Mouse (Mus musculus) kidney, embryonic 16.5 days (tissue): ENCODE measurements around the gene Cux1. TPM values are rescaled to one million over a fixed set of nuclear protein-coding genes. Genes with fewer than 3 reads are reported as not detected.

Experiments used
- ATAC-seq: fragments of 200-750 bp; cut with Nextera tagmentation; 2 replicates; pipeline ENCODE4 v1.8.0; 2017; ENCODE audit warnings: moderate TSS enrichment; ENCODE audit not compliant: low FRiP score, low TSS enrichment
- H3K27ac ChIP-seq: fragments of 300-500 bp; sonication (generic); 2 replicates; pipeline ENCODE4 v1.5.1; 2014; ENCODE audit warnings: low read length
- H3K27me3 ChIP-seq: fragments of 300-500 bp; sonication (generic); 2 replicates; pipeline ENCODE4 v1.6.1; 2014; ENCODE audit warnings: low read length, control low read depth, mixed read lengths; ENCODE audit not compliant: insufficient read depth
- H3K36me3 ChIP-seq: fragments of 300-500 bp; sonication (generic); 2 replicates; pipeline ENCODE4 v1.6.1; 2014; ENCODE audit warnings: low read length, control low read depth, mixed read lengths; ENCODE audit not compliant: insufficient read depth
- H3K4me1 ChIP-seq: fragments of 300-500 bp; sonication (generic); 2 replicates; pipeline ENCODE4 v1.6.1; 2014; ENCODE audit warnings: low read length, control low read depth, mixed read lengths; ENCODE audit not compliant: insufficient read depth
- H3K4me2 ChIP-seq: fragments of 300-500 bp; sonication (generic); replicated peaks from 2 replicates; pipeline ENCODE4 v1.6.1; 2014; ENCODE audit warnings: low read depth, low read length
- H3K4me3 ChIP-seq: fragments of 300-500 bp; sonication (generic); 2 replicates; pipeline ENCODE4 v1.5.1; 2014; ENCODE audit warnings: mild to moderate bottlenecking, low read length
- H3K9ac ChIP-seq: fragments of 300-500 bp; sonication (generic); replicated peaks from 2 replicates; pipeline ENCODE4 v1.6.1; 2014; ENCODE audit warnings: low read length
- H3K9me3 ChIP-seq: fragments of 300-500 bp; sonication (generic); 2 replicates; pipeline ENCODE4 v1.6.1; 2016; ENCODE audit warnings: low read length, control low read depth
- WGBS: fragments of 180-500 bp; shearing (Covaris S2); extraction: QIAGEN DNeasy Blood & Tissue Kit; methylation state at CpG from one replicate; pipeline ENCODE4 v1.1.7; 2014; 5-methylcytosine and 5-hydroxymethylcytosine counted together
- polyA plus RNA-seq: library from polyadenylated mRNA; unstranded; fragments of >200 nt; fragmentation: Nextera tagmentation; extraction: Ambion mirVana; gene quantifications from 2 replicates; pipeline ENCODE4 v1.2.1, GENCODE M21; 2015

Cux1 gene
- polyA plus RNA-seq, 1 experiment from 2014 or later: 110 TPM

DNA sequence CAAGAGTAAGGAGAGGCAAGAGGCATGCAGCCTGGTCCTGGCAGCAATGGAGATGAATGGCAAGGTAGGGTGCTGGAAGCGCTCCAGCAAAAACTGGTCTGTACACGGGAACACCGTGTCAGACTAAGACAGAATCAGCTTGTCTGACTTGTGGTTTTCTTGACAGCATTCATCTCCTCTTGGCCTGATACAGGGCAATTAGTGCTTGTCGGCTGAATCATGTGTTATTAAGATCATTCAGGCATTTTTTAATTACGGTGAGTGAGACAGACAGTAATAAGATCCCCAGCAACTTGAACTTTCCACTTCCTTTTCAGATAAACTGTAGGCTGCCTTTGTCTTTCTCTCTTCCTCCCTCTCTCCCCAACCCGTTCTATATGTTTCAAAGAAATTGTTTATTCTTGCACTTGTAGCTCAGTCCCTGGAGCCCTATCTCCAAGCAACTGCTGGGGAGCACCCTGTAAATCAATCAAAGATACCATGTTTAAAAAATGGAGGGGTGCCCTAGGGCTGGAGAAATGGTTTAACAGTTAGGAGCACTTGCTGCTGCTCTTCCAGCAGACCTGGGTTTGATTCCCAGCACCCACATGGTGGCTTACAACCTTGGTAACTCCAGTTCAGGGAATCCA, 53.1 kb downstream of the Cux1 start:
- no peak overlapping the region for H3K27ac ChIP-seq
- no peak for ATAC-seq
- H3K4me2 ChIP-seq: no peak overlapping the region
- 25% methylated on average over 6 of the region's 6 CpGs for WGBS
- peaks cover 45% of the 10 kb centered on the region for H3K4me1 ChIP-seq
- H3K27me3 ChIP-seq: no peaks in the 10 kb centered on the region
- H3K4me3 ChIP-seq: no peak overlapping the region
- no peak overlapping the region for H3K9ac ChIP-seq
- H3K36me3 ChIP-seq: peaks cover 2% of the 10 kb centered on the region; the same call in 1 of the 2 replicates
- no peaks in the 10 kb centered on the region for H3K9me3 ChIP-seq

GRCm38 (mm10) chr5:136512103-136512674, 55.1 kb downstream of the Cux1 start:
- ATAC-seq: no peak
- 70% methylated on average over 2 of the region's 2 CpGs for WGBS
- no peak overlapping the region for H3K27ac ChIP-seq
- H3K4me2 ChIP-seq: no peak overlapping the region
- no peaks in the 10 kb centered on the region for H3K27me3 ChIP-seq
- H3K4me3 ChIP-seq: no peak overlapping the region
- no peak overlapping the region for H3K9ac ChIP-seq
- H3K9me3 ChIP-seq: no peaks in the 10 kb centered on the region
- H3K36me3 ChIP-seq: peaks cover 2% of the 10 kb centered on the region; the same call in 1 of the 2 replicates
- peaks cover 45% of the 10 kb centered on the region for H3K4me1 ChIP-seq

DNA sequence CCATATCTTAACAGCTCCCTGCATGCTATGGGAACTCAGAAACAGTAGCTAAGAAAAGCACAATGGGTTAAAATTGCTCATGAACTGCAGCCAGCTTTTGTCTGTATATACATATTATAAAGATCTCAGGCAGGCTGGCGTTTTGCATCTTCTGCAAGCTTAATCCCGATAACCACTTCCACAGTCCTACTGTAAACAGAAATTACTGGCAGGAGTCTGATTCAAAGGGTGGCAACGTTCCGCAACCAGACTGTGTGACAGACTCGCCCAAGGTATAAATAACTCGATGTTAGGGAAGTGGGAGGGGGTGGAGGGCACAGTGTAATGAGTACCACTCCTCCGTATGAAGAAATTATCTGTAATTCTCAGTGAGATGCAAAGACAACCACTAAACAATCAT, 55.9 kb downstream of the Cux1 start:
- Histone ChIP-seq H3K4me2 (no peak overlapping the region), H3K9ac (no peak overlapping the region), H3K9me3 (no peaks in the 10 kb centered on the region), H3K4me3 (no peak overlapping the region), H3K4me1 (peaks cover 44% of the 10 kb centered on the region), H3K27me3 (no peaks in the 10 kb centered on the region), H3K36me3 (peaks cover 2% of the 10 kb centered on the region; the same call in 1 of the 2 replicates), H3K27ac (peak overlapping the region; percentile 21; the same call in 1 of the 2 replicates)
- 34% methylated on average over 7 of the region's 7 CpGs for WGBS
- no peak for ATAC-seq

DNA sequence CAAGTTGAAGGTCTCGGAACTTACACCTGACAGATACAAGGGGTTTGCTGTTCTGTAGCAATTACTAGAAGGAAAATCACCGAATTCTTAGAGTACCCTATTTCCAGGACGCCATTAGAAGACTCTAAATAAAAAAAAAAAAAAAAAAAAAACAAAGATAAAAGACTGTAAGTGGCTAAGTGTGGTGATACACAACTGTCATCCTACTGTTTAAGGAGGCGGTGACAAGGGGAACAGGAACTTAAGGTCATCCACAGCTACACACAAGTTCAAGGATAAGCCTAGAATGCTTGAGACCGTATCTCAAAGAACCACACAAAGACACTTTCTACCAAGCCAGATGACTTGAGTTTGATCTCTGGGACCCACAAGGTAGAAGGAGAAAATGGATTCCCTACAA, 56.7 kb downstream of the Cux1 start:
- Histone ChIP-seq H3K4me1 (peaks cover 40% of the 10 kb centered on the region), H3K4me3 (no peak overlapping the region), H3K9ac (no peak overlapping the region), H3K27me3 (no peaks in the 10 kb centered on the region), H3K36me3 (peaks cover 2% of the 10 kb centered on the region; the same call in 1 of the 2 replicates), H3K4me2 (no peak overlapping the region), H3K27ac (no peak overlapping the region), H3K9me3 (no peaks in the 10 kb centered on the region)
- ATAC-seq: no peak
- 88% methylated on average over 5 of the region's 5 CpGs for WGBS

GRCm38 (mm10) chr5:136507629-136508028, 59.7 kb downstream of the Cux1 start:
- Histone ChIP-seq H3K4me1 (peaks cover 42% of the 10 kb centered on the region), H3K36me3 (no peaks in the 10 kb centered on the region), H3K9ac (no peak overlapping the region), H3K9me3 (no peaks in the 10 kb centered on the region), H3K27ac (no peak overlapping the region), H3K27me3 (no peaks in the 10 kb centered on the region), H3K4me2 (no peak overlapping the region), H3K4me3 (no peak overlapping the region)
- 79% methylated on average over 4 of the region's 4 CpGs for WGBS
- ATAC-seq: no peak

- Histone ChIP-seq H3K9me3 (no peaks in the 10 kb centered on the region), H3K9ac (no peak overlapping the region), H3K4me1 (peaks cover 48% of the 10 kb centered on the region), H3K4me3 (no peak overlapping the region), H3K4me2 (no peak overlapping the region), H3K36me3 (no peaks in the 10 kb centered on the region), H3K27me3 (no peaks in the 10 kb centered on the region), H3K27ac (no peak overlapping the region)
- no peak for ATAC-seq
- WGBS: 89% methylated on average over 1 of the region's 1 CpGs
Observed at GRCm38 (mm10) chr5:136506262-136506661, 61.0 kb downstream of the Cux1 start.

DNA sequence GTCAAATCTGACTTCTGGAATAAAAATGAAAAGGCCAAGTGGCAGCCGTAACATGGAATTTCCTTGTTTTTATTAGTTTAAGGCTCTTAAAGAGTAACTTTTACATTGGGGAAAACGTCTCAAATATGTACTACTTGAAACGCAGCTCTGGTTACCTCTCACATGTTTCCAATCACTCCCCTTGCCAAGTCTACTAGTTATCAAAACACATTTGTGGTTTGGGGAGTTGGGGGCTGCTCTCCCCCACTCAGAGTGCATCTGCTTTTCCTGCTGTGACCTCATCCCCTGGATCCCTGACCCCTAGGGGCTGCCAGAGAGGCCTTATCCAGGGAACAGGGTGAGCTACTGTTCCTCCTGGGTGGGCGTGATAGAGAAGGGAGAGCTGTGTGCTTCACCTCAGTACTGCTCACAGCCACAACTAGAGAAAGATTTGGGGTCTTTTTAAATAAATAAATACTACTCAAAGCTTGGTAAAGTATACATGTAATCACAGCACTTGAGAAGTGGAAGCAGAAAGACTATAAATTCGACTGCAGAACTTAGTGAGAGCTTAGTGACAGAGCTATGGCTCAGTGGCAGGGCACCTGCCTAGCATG, 64.7 kb downstream of the Cux1 start:
- Histone ChIP-seq H3K9ac (no peak overlapping the region), H3K27me3 (no peaks in the 10 kb centered on the region), H3K27ac (0 out of 2 replicates have a peak overlapping the region, but pooled peaks have one; percentile 6), H3K9me3 (no peaks in the 10 kb centered on the region), H3K36me3 (no peaks in the 10 kb centered on the region), H3K4me1 (peaks cover 62% of the 10 kb centered on the region), H3K4me3 (no peak overlapping the region), H3K4me2 (no peak overlapping the region)
- 27% methylated on average over 5 of the region's 5 CpGs for WGBS
- no peak for ATAC-seq

GRCm38 (mm10) chr5:136500307-136500871, 66.9 kb downstream of the Cux1 start:
- no peak for ATAC-seq

GRCm38 (mm10) chr5:136499316-136499715, 68.0 kb downstream of the Cux1 start:
- WGBS: 77% methylated on average over 2 of the region's 2 CpGs
- no peak overlapping the region for H3K4me3 ChIP-seq
- no peak overlapping the region for H3K27ac ChIP-seq
- peaks cover 50% of the 10 kb centered on the region for H3K4me1 ChIP-seq
- no peaks in the 10 kb centered on the region for H3K9me3 ChIP-seq
- no peaks in the 10 kb centered on the region for H3K36me3 ChIP-seq
- no peaks in the 10 kb centered on the region for H3K27me3 ChIP-seq
- no peak overlapping the region for H3K9ac ChIP-seq
- no peak for ATAC-seq
- no peak overlapping the region for H3K4me2 ChIP-seq

More at GRCm38 (mm10) chr5:136500307-136500871, 66.9 kb downstream of the Cux1 start:
- Histone ChIP-seq H3K4me2 (no peak overlapping the region), H3K9ac (no peak overlapping the region), H3K4me1 (peaks cover 57% of the 10 kb centered on the region), H3K36me3 (no peaks in the 10 kb centered on the region), H3K27ac (no peak overlapping the region), H3K27me3 (no peaks in the 10 kb centered on the region), H3K9me3 (no peaks in the 10 kb centered on the region), H3K4me3 (no peak overlapping the region)
- WGBS: 33% methylated on average over 6 of the region's 6 CpGs

GRCm38 (mm10) chr5:136498741-136499140, 68.5 kb downstream of the Cux1 start:
- no peaks in the 10 kb centered on the region for H3K36me3 ChIP-seq
- no peak overlapping the region for H3K4me3 ChIP-seq
- no peaks in the 10 kb centered on the region for H3K9me3 ChIP-seq
- ATAC-seq: no peak
- H3K9ac ChIP-seq: no peak overlapping the region
- H3K4me1 ChIP-seq: peaks cover 44% of the 10 kb centered on the region
- no peak overlapping the region for H3K27ac ChIP-seq
- 94% methylated on average over 3 of the region's 3 CpGs for WGBS
- no peaks in the 10 kb centered on the region for H3K27me3 ChIP-seq
- no peak overlapping the region for H3K4me2 ChIP-seq
